Mouse (Mus musculus) cerebellum, adult 9-11 months (tissue): ENCODE measurements at regions not wholly inside any gene's neighbourhood (a gene's known extent, or its start where the extent isn't known, plus 50 kb on each side); places are given as distances from the start of the nearest gene placed in this dataset.

Source experiments
- DNase-seq: peaks from one replicate; pipeline ENCODE4 v3.0.0; 2022

- no peak for DNase-seq
Observed at GRCm38 (mm10) chr11:38034526-38035286, 798.9 kb upstream of the Tenm2 start.

DNA sequence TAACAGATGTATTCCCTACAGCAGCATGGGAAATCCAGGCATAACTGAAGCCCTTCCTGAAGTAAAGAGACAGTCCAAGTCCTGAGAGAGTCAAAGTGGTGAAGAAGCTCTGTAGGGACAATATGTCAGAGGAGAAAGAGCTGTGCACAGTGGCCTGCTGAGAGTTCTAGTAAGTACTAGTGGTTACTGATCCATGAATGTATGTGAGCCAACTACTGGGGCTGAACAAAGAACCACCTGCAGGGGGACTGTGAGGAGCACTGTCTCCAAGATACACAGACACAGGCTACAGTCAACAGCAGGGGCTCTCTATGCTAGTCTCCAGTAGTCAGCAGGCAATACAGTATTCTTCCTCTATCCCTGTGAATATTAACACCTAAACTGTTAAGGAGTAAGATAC is 785.9 kb upstream of the Tenm2 start:
- DNase-seq: no peak

DNA sequence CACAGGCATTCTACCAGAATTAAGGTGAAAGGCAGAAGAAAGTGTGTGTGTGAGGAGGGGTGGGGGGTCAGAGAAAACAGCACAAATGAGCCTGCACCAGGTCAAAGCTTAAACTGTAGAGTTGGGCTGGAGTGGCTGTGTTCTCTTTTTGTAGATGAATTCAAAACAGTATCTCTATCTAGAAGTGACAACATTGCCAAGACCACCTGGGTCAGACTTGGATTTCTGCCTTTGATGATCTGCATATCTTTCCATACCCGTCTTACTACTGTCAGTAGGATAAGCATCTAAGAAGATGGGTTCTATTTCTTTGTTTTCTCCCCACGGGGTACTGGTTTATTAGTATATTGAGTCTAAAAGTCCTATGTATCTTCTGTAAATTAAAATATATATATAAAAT is 742.4 kb upstream of the Tenm2 start:
- DNase-seq: no peak

DNA sequence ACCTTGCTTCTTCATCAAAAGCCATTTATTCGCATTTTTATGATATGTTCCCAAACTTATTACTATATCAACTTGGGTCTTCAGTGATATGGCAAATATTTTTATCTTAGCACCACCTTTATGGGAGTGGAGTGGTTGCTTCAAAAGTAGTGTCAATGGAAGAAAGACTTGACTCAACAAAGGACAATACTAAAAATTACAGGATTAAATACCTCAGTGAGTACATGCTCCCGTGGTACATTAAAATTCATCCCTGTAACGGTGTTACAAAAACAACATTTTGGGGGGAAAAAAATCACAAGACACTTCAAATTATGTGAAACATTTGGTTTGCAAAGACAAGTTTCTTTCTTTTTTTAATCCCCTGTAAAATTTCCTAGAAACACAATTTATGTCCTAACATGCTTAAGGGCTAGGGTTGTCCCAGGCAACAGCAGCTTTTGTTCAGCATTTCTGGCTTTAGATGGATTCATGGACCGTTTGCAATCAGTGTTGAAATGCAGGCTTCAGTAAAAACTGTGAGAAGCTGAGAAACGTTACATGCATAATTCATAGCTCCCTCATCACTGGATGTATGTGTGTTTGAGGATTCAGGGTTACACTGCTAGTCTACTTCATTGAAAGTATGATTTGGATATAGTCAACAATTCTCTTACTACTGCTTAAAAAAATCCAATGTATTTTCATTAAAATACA is 700.8 kb upstream of the Tenm2 start:
- DNase-seq: no peak

GRCm38 (mm10) chr11:37913161-37913560 is 677.4 kb upstream of the Tenm2 start:
- no peak for DNase-seq

DNA sequence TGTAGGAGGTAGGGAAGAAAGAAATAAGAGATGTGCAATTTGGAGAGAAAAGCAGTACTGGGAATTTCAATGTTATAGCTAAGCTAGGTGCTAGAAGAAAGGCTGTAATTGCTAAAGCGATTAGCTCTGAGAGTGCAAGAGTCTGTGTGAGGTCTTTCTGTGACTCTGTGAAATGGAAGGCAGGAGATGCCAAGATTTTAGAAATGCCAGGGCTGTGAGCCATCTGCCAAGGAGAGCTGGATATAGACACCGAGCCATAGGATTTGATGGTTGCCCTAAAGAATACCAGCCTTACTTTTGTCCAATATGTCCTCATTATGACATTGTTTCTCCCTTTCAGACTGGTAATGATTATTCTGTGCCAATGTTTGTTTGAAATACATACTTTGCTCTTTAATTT is 669.2 kb upstream of the Tenm2 start:
- DNase-seq: no peak

- no peak for DNase-seq
Observed at GRCm38 (mm10) chr11:37897713-37898112, 661.9 kb upstream of the Tenm2 start.

DNA sequence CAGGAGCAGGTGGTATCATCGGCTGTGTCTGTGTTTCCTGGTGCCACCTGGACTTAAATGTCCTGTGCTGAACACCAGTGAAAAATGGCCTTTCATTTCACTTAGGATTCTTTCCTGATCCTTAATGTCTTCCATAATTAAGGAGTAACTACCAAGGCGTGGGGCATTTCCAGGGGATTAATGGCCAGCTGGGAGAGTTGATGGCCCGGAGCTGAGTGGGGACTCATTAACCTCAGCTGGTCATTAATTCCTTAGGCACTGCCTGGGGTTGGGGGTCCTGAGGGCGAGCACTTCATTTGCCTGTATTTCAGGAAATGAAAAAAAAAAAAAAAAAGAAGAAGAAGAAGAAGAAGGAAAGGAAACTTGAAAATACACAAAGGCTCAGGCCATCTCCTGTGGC is 647.0 kb upstream of the Tenm2 start:
- DNase-seq: no peak

- no peak for DNase-seq
Observed at GRCm38 (mm10) chr11:37837301-37837700, 601.5 kb upstream of the Tenm2 start.

DNA sequence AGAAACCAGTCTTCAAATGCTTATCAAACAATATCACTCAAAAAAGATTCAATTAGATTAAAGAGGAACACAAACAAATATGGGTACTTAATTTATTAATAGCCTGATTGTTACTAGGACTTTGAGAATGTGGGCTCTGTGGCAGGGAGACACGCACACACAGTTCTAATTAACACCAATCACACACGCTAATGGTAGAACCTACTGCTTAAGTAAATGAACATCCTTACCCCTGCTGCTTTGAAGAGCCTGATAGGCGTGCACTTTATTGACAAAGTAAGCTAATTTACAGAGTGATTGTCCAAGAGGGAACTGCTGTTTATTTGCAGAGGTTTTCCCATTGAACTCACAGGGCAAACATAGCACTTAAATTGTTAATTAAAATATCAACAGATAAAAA is 595.2 kb upstream of the Tenm2 start:
- DNase-seq: no peak

- DNase-seq: no peak
Observed at GRCm38 (mm10) chr11:37806761-37807160, 571.0 kb upstream of the Tenm2 start.

GRCm38 (mm10) chr11:37798783-37799318 is 563.1 kb upstream of the Tenm2 start:
- DNase-seq: no peak

DNA sequence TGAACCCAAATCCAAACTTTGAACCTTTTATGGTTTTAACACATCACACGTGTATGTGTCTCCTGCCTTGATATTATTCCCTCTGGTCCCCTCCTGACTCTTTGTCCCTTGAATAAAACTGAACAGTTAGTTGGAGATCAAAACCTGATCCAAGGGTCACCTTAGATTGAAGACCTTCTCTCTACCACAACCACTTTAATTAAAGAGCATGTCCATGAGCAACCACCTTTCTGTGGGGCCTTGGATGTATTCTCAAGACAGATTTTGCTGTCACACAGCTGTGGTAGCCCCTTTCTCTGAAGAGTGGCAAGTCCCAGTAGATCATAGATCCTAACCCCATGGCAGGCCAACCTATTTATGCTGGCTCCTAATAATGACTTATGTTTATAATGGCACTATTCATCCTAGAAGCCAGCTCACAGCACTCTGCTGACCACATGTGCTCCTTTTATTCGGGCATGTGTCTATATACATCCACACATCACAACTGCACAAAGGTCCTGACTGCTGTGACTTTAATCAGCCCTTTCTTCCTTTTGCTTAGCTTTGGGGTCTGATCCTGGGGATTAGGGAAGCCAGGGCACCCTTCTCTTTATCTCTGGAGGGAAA is 536.8 kb upstream of the Tenm2 start:
- no peak for DNase-seq

DNA sequence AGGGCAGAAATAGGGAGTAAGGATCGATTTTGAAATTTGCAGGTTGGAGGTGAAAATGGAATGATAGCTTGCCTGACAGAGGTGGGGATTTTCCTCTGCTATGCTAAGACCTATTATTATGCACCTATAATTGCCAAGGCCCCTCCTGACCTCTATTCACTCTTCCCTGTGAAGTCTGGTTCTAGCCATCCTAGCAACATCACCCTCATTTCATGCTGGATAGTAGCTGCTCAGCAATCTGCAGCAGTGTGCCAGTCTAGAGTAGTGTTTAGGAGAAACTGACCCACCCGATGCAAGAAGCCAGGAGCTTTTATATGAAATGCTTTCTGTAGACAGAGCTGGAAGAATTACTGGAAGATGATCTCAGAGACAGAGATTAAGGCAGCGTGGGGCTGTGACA is 535.1 kb upstream of the Tenm2 start:
- no peak for DNase-seq

GRCm38 (mm10) chr11:37768121-37768520 is 532.4 kb upstream of the Tenm2 start:
- DNase-seq: no peak

DNA sequence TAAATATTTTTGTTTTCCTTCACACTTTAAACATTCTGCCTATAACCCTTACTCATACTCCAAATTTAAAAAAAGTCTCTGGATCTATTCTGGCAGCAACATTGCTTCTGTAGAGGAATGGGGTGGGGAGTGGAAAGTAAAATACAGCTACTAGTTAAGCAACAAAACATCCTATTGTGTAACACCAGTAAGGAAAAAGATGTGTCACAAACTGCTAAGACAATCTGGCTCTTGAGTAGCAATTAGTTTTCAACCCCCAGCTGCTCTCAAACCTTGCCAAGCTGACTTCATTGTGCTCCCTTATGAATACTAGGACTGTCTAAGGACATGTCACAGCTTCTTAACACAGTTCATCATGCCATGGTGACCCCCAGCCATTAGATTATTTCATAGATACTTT is 500.2 kb upstream of the Tenm2 start:
- no peak for DNase-seq

DNA sequence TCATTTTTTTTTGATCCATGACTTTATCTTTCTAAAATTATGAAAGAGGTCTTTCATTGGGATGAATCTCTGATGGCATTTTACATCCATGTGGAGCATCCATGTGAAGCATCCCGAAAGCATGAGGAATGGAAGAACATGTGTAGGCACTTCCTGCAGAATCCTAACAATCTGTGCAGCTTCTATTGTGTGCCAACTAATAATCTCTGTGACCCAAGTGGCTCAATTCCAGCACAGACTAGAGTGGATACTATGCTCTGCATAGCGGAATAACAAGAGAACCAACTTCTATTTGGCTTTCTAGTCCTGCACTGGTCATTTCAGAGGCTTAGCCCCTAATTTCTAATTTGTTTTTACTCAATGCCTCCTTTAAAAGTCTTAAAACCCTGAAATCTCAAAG is 499.7 kb upstream of the Tenm2 start:
- DNase-seq: no peak

DNA sequence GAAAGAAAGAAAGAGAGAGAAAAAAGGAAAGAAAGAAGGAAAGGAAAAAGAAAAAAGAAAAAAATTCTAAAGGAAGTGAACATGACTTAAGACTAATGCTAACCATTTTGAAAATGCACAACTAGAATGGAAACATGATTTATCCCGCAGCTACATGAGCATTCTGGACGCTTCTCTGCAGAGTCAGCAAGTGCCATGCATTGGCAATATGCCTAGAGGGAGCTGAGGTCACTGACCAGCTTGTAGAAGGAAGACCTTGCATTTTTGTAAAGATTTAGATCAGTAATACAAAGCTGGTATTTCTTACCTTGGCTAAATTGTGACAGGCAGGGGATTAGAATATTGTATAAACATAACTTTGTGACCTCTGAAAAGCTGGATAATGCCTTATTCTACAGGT is 461.2 kb upstream of the Tenm2 start:
- DNase-seq: no peak

GRCm38 (mm10) chr11:37678484-37679193 is 442.9 kb upstream of the Tenm2 start:
- no peak for DNase-seq

- no peak for DNase-seq
Observed at GRCm38 (mm10) chr11:37671320-37671719, 435.6 kb upstream of the Tenm2 start.

DNA sequence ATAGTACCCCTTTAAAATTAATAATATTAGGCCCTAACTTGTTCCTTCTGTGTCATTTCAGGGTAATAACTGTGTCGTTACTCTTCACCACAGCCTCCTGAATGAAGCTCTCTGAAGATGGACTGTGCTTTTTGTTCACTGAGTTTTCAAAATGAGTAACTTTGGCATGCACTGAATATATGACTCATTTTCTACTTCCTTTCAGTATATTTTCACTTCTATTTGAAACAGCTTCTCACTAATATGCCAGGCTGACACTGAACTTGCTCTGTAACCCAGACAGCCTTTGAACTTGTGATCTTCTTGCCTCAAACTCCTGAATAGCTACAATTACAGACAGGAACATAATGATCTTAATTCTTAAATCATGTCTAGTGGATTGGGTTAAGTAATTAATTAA is 431.2 kb upstream of the Tenm2 start:
- no peak for DNase-seq

- no peak for DNase-seq
Observed at GRCm38 (mm10) chr11:37650095-37650494, 414.3 kb upstream of the Tenm2 start.

DNA sequence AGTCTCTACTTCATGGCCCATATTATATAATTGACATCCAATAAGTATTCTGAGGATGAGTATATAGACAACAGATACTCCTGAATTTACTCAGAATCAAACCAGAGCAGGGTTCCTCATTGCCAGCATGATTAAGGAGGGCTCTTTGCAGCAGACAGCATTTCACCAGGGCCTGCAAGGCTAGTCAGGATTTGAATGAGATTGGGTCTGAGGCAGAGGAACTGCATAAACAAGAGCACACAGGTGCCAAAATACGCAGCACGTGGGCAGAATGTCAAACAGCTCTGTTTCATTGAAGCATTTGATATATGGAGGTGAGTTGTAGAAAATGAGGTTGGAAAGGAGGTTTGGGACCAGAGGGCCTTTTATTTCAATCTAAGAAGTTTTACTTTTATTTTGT is 387.5 kb upstream of the Tenm2 start:
- no peak for DNase-seq
